Mouse (Mus musculus): ENCODE results near the gene Slc9a1. TPM values are rescaled to one million over a fixed set of nuclear protein-coding genes. Genes with fewer than 3 reads are reported as not detected.

The Slc9a1 gene
- total RNA-seq, 2 experiments from 2014 or later = 59.6 to 62.8 TPM

DNA sequence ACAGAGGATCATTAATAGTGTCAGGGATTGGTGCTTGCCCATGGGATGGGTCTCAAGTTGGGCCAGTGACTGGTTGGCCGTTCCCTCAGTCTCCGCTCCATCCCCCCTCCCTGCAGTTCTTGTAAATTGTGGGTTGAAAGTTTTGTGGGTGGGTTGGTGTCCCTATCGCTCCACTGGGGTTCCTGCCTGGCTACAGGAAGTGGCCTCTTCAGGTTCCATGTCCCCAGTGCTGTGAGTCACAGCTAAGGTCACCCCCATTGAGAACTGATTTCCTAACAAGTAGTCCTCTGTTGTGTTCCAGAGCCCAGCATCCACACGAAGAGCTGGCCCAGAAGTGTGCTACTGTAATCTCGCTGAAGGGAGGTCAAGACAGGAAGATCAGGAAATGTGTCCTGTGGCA lies 56.6 kb downstream of the Slc9a1 start:
- no peak for DNase-seq (ENCODE audit: extremely low spot score in 1 of 2, low spot score in 1 of 2)

DNA sequence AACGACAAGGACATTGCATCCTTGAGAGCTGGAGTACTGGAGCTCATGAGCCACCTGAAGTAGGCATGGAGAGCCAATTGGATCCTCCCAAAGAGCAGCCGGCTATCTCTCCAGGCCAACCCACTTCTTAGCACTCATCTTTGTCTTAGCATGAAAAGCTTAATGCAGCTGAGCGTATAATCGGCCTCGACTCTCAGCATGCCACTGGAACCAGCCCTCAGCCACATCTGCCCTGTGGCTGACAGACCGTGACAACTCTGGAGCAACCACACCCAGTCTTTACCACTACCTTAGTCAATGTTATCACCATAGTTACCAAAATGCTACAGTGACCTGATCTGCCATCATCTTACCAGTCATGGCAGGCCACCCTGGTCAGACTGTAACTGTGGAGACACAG lies 62.0 kb downstream of the Slc9a1 start:
- no peak for DNase-seq (ENCODE audit: extremely low spot score in 1 of 2, low spot score in 1 of 2)

DNA sequence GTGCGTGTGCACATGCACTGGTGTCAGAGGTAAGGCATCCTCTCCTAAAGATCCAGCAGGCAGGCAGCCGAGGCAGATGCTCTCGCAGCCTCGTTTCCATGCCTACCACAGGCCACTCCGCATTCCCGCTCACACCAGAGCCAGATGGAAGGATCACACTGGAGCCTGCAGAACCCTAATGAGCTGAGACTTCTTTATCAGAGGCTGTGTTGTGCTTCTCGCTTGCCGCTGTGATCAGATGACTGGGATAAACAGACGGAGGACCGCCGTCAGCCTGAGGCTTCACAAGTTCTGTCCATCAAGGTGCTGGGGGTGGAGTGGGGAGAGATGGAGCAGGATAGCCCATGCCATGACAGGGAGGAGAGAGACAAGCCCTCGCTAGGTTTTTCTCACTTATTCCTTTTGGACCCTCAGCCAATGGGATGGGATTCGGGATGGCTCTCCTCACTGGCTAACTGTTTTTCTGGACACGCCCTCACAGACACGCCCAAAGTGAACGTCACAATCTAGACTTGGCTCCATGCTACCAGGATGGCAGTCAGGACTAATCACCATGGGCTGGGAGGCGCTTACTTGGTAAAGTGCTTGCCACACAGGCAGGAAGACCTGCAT lies 63.2 kb downstream of the Slc9a1 start:
- DNase-seq (ENCODE audit: extremely low spot score in 1 of 2, low spot score in 1 of 2) = no peak

DNA sequence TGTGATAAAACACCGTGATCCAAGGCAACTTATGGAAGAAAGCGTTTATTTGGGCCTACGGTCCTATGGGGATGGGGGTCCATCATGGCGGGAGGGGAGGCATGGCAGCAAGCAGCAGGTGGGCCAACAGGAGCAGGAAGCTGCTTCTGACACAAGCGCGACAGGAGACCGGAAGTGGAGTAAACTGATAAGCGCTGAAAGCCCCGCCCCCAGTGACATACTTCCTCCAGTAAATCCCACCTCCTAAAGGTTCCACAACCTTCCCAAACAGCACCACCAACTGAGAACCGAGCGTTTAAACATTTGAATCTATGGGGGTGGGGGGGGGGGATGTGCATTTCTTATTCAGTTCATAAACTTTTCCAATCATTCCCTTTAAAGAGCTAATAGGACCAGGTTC lies 66.4 kb downstream of the Slc9a1 start:
- DNase-seq (ENCODE audit: extremely low spot score in 1 of 2, low spot score in 1 of 2) = no peak

DNA sequence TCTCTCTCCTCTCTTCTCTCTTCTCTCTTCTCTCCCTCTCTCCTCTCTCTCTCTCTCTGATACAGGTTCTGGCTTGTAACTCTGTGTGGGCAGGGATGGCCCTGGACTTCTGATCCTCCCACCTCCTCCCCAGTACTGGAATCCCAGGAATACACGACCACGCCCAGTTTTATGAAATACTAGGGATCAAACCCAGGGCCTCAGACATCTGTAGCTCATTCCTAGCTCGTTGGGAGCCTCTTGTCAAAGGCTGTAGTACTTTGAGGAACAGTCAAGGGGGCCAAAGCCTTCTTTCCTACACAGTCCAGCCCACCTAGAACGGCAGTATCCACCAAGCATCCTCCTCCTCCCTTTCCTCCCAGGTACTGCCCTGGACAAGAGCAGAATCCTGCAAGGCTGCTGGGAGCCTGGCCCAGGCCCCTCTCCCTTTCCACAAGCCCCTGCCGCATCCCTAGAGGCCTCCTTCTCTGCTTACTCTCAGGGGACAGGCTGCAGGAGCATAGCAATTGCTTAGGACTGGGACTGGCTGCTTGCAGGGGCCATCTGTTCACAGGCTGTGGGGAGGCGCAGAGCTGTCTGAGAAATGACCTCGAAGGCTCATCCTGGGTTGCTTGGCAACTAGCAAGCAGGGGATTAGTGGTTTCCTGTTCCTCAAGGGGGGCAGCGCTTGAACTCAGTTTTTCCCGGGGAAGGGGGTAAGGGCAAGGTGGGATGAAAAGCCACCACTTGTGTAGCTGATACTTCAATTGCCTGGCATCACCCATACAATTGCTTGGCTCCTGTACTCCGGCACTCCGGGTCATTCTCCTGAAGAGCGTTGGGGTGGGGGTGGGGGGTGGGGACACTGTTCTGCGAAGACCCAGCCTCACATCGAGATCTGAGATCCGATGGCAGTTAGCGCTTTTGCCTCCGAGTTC lies 70.2 kb downstream of the Slc9a1 start:
- no peak for DNase-seq (ENCODE audit: extremely low spot score in 1 of 2, low spot score in 1 of 2)

DNA sequence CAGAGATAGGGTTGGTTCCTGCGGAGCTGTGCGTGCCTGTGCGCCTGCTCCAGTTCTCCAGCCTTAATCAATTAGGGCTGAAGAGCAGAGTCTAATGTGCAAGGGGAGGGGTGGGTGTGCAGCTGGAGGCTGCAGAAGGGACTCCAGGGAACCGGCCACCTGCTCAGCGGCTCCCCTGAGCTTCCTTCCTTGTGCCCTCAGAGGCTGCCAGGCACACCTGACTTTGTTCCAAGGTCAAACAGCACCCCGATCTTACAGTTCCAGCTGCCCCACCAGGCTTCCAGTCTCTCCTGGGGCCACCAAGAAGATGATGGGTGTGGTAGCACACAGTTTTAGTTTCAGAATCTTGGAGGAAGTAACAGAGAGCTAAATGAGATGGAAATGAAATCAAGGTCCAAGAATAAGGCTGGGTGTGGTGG lies 70.9 kb downstream of the Slc9a1 start:
- DNase-seq (ENCODE audit: extremely low spot score in 1 of 2, low spot score in 1 of 2) = no peak

DNA sequence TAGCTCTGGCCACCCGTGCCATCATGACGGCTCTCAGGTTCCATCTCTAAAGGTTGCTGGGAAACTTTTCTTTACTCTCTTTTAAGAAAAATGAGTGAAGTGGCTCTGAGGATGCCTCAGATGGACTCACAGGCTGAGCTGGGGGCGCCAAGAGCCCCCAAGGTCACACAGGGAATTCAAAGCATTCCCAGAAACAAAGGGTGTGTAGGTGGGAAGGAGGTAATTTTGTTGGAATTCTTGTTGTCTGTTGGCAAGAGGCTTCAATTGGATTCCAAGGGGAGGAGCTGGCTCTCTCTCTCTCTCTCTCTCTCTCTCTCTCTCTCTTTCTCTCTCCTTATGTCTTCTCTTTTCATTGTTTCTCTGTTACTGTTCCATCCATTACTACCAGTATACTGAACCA lies 72.7 kb downstream of the Slc9a1 start:
- DNase-seq (ENCODE audit: extremely low spot score in 1 of 2, low spot score in 1 of 2) = no peak

DNA sequence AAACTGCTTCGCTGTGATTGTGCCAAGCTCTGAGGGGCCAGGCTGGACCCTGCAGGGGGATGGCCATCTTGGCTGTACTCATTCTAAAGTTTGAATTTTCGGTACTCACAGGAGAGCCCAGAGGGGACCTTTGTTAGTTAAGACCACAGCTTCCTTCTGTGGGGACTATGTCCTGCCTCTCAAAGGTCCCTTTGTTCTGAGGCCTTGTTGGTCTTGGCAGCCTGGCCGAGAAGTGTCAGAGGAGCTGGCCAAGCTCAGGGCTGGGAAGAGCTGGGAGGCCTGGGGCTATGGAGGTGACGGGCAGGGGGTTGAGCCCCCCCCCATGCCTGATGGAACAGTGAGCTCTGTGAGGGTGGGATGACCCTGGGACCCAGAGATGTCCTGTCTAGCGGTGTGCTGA lies 73.6 kb downstream of the Slc9a1 start:
- DNase-seq (ENCODE audit: extremely low spot score in 1 of 2, low spot score in 1 of 2) = no peak

DNA sequence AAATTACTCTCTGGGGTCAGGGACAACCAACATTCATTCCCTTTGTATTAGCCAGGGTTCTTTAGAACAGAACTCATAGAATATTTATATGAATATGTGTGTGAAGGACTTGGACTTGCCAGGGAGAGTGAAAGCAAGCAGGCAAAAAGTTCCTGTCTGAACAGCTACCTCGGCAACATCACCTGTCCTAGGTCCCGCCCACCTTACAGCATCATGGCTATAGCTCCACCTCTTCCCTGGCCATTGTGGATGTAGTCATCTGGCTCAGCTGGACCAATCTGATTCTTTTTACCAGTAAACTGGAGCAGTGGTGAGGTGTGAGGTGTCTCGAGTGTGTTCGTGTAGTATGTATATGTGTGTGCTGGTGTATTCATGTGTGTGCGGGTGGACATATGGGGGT lies 76.2 kb downstream of the Slc9a1 start:
- DNase-seq (ENCODE audit: extremely low spot score in 1 of 2, low spot score in 1 of 2) = no peak

DNA sequence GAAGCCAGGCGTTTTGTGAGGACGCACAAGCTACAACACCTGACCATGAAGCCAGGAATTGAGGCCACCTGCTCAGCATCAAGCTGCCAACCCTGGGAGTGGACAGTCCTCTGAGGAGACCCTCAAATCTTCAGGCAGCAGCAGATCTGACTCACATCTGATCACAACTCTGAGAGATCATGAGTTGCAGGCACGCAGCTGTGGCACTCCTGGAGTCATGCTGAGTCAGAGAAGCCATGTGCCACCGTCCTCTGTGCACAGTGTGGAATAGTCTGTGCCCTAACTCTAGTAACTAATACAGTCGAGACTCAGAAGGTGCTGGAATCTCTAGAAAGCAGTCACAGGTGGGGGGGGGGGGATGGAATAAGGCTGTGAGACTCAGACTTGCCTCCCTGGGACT lies 77.9 kb downstream of the Slc9a1 start:
- no peak for DNase-seq (ENCODE audit: extremely low spot score in 1 of 2, low spot score in 1 of 2)

DNA sequence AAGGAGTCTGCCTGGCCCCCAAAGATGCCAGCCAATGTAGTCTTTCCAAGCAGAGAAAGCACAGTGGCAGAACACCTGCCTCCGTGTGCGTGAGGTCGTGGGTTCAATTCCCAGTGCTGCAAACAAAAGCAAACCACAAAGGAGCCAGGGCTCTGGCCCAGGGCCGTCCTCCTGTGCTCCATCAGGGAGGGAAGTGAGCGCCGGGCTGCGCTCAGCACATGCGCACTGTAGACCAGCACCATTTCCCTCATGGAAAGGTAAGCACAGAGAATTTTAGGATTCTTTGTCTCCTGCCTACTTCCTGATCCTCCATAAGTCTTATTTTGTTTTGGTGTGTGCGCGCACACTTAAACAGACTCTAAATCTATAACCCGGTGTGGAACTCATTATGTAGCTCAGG lies 78.5 kb downstream of the Slc9a1 start:
- DNase-seq (ENCODE audit: extremely low spot score in 1 of 2, low spot score in 1 of 2) = no peak

DNA sequence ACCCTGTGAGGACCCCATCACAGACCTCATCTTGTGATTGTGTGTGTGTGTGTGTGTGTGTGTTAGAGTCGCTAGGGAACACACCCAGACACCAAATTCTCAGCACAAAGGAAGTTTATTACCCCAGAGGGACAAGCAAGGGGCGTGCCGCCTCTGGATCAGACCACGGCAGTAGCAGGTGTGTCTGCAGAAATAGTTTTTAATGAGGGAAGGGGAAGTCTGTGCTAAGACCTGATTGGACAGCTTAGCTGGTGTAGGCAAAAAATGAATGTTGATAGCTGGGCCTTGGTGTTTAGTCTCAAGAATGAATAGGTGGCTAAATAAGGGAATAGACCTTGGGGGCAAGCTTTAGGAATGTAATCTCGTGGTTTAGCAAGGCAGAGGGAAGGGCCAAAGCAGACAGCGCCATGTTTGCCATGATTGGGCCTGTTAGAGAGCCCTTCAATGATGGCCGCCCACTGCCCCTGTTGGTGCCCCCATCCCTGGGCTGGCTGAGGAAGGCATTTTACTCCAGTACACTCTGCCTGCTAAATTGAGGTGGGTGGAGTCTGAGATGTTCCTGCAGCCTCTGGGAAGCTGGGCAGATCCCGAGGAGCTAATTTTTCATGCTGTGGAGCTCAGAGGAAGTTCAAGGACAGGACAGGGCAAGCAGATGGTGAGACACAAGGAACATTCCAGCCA lies 79.3 kb downstream of the Slc9a1 start:
- DNase-seq (ENCODE audit: extremely low spot score in 1 of 2, low spot score in 1 of 2) = no peak

DNA sequence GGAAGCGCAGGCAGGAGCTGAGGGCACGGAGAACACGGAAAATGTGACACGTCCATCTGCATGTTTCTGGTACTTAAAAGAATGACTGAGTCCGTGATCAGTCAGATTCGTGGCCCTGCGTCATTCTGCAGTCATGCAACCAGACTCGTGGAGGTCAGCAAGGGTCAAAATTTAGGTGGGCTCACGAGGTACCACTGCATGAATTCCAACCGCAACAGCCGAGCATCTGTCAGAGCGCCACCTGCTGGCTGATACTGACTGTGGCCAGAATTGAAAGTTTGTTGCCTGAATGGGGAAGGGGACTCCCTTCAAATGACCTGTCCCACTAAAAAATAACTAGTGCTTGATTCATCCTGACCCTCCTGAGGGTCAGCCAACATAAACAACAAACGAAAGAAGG lies 80.2 kb downstream of the Slc9a1 start:
- DNase-seq (ENCODE audit: extremely low spot score in 1 of 2, low spot score in 1 of 2) = peak; percentile 32 to 77

DNA sequence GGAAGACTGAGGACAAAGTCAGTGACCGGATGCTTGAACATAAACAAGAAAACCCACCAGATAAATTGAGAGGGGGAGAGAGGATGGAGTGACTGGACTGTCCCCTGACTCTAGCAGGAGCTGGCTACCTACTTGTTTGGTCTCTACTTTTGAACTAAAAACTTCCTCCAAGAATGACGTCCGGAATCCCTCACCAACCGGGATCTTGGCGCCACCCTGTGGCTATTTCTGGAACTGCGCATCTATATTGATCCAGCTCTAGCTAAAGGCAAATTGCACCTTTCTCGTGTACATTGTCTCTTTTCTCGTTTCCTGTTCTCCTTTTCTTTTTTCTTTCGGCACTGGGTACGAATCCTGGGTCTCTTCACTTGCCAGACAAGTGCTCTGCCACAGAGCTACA lies 82.0 kb downstream of the Slc9a1 start:
- peak; percentile 89 to 99 for DNase-seq (ENCODE audit: extremely low spot score in 1 of 2, low spot score in 1 of 2)

DNA sequence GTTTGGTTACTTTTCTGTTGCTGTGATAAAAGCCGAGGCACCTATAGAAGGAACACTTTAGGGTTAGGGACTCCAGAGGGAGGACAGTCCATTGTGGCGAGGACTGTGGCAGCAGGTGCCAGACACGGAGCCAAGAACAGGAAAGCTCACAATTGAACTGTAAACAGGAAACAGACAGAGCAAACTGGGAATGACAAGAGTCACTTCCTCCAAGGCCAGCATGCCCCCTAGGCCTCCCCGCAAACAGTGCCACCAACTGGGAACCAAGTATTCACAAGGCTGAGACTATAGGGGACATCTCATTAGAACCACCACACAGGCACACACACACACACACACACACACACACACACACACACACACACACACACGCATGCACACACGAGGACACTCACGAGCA lies 82.9 kb downstream of the Slc9a1 start:
- DNase-seq (ENCODE audit: extremely low spot score in 1 of 2, low spot score in 1 of 2) = no peak

DNA sequence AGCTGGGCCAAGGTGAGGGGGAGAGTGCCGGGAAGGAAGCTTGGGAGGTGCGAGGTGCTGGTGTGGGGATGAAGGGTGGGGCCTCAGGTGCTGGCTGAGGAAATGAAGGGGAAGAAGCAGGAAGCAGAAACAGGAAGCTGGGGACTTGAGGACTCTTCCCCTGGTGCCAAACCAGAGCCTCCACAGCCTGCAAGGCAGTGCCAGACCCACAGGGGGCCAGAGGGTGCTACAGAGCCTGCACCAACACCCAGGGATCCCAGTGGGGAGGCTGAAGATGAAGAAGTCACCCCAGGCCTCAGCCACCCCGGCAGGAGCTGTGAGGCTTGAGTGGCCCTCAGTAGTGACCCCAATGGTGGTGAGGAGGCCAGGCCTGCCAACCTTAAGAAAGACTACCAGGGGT lies 88.5 kb downstream of the Slc9a1 start:
- DNase-seq (ENCODE audit: extremely low spot score in 1 of 2, low spot score in 1 of 2) = no peak

DNA sequence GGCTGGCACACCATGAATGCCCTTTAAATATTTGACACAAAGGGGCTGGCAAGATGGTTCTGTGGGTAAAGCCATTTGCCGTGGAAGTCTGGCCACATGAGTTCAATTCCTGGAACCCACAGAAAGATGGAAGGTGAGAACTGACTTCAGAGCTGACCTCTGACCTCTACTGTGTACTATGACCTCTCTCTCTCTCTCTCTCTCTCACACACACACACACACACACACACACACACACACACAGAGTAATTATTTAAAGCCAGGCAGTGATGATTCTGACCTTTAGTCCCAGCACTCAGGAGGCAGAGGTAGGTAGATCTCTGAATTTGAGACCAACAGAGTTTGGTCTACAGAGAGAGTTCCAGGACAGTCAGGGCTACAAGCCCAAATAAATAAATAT lies 90.5 kb downstream of the Slc9a1 start:
- no peak for DNase-seq (ENCODE audit: extremely low spot score in 1 of 2, low spot score in 1 of 2)

DNA sequence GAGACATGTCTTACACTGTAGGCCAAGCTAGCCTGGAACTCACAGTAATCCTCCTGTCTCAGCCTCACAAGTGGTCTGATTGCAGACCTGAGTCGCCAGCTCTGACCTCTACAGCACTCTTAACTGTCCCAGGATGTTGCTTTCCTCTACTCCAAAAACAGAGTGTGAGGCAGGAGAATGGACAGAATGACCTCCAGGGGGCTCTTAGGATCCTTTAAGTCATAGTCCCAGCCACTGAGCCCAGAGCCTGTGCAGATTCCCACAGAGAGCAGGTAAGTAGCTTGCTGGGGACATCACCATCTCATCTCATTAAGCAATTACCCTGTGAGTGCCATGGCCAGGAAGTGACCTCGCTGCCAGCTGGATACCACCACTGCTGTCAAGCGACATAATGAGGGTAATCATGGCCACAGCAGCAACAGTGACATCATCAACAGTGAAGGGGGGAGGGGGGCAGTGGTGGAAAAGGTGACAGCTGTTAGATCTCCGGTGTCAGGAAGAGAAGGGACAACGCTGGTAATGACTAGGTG lies 91.4 kb downstream of the Slc9a1 start:
- no peak for DNase-seq (ENCODE audit: extremely low spot score in 1 of 2, low spot score in 1 of 2)

DNA sequence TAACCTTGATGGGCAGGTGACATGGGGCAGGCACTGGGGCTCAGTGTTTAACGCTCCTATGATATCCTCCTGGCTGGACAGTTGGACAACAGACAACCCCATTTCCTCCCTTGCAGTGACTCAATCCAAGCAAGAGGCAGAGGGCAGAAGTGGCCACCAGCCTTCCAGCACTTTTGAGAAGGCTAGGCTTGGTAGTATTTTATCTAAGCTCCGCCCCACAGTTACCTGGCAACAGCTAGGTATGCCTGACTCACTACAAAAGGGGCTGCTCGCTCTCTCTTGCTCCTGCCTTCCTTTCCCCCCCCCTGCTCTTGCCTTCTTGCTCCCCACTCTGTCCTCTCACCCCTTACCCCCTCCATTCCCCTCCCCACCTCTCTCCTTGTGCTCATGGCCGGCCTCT lies 91.9 kb downstream of the Slc9a1 start:
- no peak for DNase-seq (ENCODE audit: extremely low spot score in 1 of 2, low spot score in 1 of 2)

DNA sequence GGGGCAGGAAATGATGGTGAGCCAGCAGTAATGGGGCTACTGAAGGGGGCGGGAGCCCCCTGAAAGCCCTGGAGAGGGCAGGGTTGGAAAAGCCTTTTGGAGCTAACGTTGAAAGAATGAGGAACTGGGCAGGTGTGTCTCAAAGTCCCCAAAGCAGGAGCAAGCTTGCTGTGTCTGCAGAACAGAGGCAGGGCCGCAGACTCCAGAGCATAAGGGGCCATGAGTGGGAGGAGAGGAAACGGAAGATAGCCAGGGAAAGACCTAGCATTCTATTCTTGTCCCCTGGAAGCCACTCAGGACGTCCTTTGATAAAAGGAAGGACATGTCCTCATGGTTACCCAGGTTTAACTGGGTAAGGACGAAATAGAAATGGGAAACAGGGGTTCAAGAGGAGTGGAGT lies 93.7 kb downstream of the Slc9a1 start:
- no peak for DNase-seq (ENCODE audit: extremely low spot score in 1 of 2, low spot score in 1 of 2)

DNA sequence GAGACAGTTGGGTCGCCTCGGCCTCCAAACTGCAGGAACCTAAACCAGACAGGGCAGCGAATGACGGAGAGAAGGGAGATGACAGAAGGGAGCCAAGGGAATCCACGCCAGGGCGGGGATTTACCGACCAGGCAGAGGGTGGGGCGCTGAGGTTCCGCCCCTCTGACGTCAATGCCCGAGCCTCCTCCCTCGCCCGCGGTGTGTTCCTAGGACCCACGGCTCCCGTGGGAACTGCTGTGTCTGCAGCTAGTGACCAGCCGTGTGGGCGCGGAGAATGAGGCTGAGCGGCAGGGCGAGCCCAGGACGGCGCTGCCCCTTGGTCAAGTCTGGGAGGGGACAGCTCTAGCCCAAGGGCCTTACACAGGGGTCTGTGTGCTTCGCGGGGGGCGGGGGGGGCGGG lies 98.6 kb downstream of the Slc9a1 start:
- DNase-seq (ENCODE audit: extremely low spot score in 1 of 2, low spot score in 1 of 2) = peak; percentile 36 to 52

All from layer of hippocampus, postnatal 25 days (tissue).